Mouse (Mus musculus): ENCODE measurements around the gene Osbpl10.
"Not testable (repeated sequence)": the region's sequence is repeated elsewhere in the genome, so short reads cannot be mapped to it uniquely, and the experiment has no call there.

Gene Osbpl10

DNA sequence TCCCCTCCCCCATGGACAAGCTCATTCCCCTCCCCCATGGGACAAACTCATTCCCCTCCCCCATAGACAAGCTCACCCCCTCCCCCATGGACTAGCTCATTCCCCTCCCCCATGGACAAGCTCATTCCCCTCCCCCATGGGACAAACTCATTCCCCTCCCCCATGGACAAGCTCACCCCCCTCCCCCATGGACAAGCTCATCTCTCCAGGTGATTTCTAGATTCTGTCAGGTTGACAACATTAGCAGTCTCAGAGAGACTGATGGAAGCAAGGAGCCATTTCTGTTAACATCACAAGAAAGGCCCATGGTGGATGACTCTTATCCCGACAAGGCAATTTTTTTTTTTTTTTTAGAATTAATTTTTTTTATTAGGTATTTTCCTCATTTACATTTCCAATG, 52.7 kb downstream of the Osbpl10 start:
- not testable (repeated sequence) for DNase-seq (ENCODE audit: low read depth in 1 of 2, low spot score in 2 of 2)

DNA sequence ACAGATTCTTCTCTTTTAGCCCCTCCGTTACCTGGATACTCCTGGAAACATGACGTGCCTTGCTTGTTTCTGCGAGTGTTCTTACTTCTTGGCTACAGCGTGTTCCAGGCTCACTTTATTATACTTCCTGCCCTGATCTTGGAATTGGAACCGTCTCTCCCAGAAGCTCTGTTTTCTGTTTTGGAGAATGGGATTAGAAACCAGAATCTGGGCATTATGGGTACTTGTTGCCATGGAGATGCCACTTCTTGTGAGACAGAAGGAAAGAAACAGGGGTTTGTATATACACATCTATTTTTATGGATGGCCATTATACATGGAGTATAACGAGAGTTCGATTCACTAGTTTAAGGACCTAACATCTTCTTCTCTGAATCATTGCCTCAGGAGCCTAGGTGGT, 54.4 kb downstream of the Osbpl10 start:
- DNase-seq (ENCODE audit: low read depth in 1 of 2, low spot score in 2 of 2): no peak

DNA sequence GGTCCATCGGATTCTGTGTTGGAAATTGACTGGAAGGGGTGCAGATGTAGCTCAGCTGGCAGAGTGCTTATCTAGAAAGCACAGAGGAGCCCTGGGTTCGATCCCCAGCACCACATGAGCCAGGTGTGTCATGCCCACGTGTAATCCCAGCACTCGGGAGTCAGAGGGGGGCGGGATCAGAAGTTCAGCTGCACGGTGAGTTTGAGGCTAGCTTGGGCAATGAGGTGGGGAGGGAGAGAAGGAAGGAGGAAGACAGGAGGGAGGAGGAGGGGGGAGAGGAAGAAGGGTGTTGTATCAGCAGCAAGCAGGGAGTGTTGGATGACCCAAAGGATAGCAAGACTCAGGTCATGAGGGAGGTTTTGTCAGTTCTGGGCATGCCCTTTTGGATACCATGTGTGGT, 55.9 kb downstream of the Osbpl10 start:
- DNase-seq (ENCODE audit: low read depth in 1 of 2, low spot score in 2 of 2): no peak

DNA sequence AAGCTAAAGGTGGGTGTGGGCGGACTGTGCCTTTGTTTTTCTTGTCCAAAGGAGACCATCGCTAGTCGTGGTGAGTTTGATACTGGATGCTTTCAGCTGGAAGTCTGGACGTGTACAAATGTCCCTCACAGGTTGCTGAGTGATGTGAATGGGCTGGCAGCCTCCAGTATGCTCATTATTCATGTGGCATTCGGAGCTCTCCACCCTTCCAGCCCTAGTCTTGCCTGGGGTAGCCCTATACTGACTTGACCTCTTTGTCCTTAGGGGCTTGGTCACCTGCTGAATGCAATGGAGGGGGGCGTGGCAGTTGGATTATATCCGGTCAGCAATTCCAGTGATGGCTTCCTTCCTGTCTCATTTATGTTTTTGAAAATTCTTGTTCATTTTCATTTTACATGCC, 56.4 kb downstream of the Osbpl10 start:
- DNase-seq (ENCODE audit: low read depth in 1 of 2, low spot score in 2 of 2): no peak

DNA sequence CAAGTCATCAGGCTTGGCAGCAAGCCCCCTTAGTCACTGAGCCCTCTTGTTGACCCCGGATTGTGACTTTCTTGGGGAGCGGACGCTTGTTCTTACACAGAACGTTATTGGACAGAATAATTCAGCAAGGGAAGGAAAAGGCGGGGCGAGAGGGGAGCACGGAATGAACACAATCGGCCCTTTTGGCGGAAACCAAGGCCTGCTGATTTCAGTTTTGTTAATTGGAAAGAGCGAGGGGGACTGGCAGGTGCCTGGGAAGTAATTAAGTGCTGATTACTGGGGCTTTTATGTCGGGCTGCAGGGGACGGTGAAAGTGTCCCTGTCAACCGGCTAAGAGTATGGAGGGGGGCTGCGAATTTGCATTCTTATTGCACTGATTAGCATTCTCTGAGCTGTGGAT, 59.8 kb downstream of the Osbpl10 start:
- DNase-seq (ENCODE audit: low read depth in 1 of 2, low spot score in 2 of 2): no peak

DNA sequence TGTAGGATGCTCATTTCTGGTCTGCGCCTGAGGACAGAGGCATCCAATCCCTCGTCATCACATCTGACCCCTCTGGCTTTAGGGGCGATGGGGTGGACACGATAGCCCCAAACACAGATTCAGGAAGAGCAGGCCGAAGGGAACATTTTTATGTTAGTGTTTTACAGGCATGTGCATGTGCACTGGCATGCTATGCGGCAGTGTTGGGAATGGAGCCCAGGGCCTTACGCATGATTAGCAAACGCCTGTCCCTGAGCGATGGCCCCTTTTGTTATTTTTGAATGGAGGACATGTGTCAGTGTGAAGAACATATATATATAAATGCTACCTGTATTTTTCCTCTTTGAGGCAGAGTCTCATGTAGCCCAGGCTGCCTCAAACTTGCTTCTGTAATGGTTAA, 60.3 kb downstream of the Osbpl10 start:
- no peak for DNase-seq (ENCODE audit: low read depth in 1 of 2, low spot score in 2 of 2)

DNA sequence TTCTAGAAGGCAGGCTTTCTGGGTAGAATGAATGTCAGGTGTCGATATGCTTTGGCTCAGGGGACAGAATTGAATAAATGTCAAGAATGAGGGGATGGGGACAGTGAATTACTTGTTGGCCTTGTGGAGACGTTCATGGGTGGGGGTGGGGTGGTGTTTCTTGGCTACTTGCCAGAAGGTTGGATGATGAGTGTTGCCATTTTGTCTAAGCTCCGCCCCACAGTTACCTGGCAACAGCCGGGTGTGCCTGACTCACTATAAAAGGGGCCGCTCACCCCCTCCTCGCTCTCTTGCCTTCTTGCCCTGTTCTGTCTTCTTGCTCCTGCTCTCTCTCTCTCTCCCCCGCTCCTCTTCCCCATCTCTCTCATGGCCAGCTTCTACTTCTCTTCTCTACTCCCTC, 60.9 kb downstream of the Osbpl10 start:
- no peak for DNase-seq (ENCODE audit: low read depth in 1 of 2, low spot score in 2 of 2)

DNA sequence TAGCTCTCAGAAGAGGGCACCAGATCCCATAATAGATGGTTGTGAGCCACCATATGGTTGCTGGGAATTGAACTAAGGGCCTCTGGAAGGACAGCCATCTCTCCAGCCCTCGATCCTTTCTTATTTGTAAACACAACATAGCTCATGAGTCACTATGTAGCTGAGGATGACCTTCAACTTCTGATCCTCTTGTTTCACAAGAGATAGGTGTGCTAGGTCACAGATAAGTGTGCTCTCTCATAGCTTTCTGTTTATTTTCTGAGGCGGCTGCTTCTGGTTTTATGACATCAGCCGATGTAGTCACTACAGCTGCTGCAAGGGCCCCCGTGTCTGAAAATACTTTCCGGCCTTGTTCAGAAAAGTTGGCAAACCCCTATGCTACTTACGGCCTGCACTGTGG, 64.2 kb downstream of the Osbpl10 start:
- no peak for DNase-seq (ENCODE audit: low read depth in 1 of 2, low spot score in 2 of 2)

DNA sequence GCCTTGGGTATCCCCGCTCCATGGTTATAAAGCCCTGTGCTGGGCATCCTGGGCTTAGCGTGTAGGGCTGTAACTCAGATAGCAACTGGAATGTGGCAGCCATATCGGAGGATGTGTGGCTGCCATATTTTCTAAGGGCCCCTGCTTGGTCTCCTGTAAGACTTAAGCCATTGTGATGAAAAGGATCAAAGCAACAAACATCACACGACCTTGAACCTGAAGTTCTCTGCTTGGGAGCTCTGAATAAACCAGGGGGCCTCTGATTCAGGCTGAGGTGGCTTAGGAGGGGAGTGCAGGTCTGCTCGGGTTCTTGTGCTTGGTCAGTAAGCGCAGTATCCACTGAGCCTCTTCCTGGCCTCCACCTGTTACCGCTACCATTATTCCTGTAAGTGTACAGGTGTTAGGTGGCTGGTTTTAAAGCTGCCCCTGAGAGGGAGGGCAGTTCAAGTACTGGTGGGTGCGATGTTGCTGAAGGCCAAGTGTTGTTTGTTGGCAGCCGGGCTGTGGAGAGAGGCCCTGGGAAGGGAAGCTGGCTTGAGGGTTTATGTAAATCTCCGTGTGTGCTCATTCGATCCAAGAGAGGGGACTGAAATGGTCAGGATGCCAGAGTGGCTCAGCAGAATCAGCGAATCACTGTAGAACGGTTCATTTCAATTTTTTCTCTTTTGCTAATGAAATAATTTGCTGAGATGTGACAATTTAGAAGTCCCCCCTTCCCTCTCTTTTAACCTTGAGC, 64.8 kb downstream of the Osbpl10 start:
- DNase-seq (ENCODE audit: low read depth in 1 of 2, low spot score in 2 of 2): no peak

DNA sequence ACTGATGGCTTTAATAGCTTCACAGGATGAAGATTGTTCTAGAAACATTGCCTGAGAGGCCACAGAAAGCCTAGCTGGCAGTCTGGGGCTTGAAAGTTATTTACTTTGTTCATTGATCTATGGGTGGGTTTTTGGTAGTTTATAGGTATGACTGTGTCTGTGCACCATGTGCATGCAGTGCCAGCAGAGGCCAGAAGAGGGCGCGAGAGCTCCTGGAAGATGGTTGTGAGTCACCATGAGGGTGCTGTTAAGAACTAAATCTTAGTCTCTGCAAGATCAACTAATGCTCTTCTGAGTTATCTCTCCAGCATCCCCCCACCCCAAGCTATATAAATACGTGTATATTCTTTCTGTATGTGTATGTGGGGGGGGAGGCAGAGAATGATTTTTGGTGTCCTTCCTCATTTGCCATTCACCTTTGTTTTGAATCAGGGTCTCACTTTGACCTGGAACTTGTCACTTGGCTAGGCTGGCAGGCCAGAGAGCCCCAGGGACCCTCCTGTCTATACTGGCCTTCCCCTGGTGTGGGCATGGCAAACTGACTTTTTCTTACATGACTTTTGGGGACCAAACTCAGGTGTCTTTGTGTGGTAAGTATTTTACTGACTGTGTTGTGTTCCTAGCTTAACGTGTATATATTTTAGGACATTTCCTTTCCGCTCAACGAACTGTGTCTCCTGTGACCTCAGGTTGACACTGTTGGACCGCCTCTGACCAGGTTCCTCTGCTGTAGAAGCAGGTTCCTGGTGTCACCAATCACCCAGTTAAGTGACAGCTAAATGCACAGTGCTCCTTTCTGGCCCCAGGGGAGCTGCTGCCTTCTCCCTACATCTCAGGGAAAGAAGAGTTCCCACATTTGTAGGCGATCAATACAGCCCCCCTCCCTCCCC, 65.8 kb downstream of the Osbpl10 start:
- DNase-seq (ENCODE audit: low read depth in 1 of 2, low spot score in 2 of 2): no peak

DNA sequence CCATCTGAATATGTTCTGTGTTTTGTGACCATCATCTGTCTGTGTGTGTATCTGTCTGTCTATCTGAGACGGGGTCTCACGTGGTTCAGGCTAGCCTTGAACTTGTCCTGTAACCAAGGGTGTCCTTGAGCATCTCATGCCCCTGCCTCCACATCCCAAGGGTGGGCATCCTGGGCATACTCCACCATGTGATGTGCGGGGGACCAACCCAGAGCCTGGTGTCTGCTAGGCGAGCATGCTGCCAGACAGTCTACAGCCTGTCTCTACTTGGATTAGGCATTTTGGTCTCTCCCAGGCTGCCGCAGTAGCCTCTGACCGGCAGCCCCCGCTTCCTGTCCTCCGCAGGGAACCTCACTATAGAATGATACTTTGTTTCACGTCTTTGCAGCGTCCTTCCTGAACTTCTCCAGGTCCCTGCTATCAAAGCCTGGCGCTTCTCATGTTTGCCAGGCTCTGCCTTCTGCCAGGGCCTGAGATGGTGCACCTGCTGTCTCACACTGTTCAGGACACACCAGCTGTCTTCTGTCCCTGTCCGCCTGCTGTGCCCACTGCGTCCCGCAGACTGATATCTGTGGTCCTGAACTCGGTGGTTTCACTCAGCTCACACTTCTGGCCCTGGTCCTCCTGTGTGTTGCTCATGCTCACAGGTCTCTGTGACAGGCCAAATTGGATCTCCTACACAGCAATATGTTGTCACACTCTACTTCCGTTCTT, 66.9 kb downstream of the Osbpl10 start:
- DNase-seq (ENCODE audit: low read depth in 1 of 2, low spot score in 2 of 2): no peak

DNA sequence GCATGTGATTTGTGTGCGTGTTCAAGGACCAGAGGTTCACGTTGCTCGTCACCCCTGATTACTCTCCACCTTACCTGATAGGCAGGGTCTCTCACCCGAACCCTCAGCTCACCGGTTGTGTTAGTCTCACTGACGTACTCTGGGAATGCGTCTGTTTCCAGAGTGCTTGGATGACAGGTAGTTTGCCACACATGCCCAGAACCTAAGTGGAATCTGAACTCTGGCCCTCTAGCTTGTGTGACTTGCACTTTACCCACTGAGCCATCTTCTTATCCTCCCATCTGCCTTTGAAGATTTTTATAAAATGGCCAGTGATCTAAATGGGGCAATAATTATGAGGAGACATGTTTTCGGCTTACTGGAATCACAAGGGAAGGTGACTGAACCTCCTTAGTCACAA, 68.3 kb downstream of the Osbpl10 start:
- DNase-seq (ENCODE audit: low read depth in 1 of 2, low spot score in 2 of 2): no peak

DNA sequence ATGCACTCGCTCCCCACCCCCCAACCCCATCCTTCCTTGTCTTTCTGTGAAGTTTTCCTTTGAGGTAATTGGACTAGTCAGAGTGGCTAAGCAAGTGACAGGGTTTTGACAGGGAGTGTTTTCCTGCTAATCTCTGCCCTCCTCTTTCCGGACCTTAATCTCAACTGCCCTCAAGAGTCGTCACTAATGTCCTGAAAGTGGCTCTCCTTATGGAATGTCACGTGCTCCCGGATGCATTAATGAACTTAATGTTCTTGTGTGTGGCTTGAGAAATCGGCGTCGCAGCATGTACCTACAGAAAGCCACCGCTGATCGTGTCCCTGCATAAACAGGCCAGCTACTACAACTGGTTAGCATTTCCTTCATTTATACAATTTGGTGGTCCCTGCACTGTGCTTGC, 70.0 kb downstream of the Osbpl10 start:
- DNase-seq (ENCODE audit: low read depth in 1 of 2, low spot score in 2 of 2): no peak

DNA sequence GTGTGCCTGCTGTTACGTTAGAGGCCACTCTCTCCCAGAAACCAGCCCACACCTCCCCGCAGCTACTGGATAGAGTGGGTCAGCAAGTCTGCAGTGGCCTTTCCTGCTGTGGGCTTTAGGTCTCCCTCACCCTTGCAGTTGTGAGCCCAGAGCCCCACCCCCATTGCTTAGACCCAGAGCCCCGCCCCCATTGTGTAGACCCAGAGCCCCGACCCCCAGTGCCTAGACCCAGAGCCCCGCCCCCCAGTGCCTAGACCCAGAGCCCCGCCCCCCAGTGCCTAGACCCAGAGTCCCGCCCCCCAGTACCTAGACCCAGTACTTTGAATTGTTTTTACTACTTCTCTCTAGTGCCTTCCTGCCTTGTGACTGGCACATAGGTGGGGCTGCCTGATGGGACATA, 70.5 kb downstream of the Osbpl10 start:
- no peak for DNase-seq (ENCODE audit: low read depth in 1 of 2, low spot score in 2 of 2)

DNA sequence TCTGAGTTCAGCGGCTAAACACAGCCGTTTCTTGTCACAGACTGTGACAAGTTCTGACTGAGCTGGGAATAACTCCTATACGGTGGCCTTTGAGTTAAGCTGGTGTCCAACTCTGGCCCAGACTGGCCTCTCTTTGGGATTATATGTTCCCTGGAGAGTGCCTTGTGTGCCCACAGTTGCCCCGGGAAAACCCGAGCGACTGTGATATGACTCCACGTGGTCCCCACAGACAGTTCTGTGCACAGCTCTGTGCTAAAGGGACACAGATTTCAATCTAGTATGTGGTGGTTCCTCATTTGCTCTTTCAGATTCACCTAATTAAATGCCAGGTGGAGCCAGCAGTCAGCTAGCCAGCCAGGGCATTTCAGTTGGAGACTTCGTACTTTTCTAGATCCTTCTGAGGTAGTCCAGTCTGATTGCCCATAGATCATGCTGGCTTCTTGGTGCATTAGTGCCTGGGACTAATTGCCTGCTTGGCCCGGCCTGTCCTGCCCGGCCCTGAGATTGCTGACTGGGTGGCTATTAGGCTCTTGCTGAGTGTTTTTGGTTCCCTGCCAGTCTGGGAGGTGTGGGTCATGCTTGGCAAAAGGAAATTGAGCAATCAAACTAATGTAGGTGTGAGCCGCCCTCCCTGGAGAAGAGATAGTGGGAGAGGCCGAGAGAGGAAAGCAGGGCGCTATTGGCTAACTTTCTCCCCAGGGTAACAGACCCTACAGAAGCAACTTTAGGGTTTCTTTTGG, 71.8 kb downstream of the Osbpl10 start:
- no peak for DNase-seq (ENCODE audit: low read depth in 1 of 2, low spot score in 2 of 2)

DNA sequence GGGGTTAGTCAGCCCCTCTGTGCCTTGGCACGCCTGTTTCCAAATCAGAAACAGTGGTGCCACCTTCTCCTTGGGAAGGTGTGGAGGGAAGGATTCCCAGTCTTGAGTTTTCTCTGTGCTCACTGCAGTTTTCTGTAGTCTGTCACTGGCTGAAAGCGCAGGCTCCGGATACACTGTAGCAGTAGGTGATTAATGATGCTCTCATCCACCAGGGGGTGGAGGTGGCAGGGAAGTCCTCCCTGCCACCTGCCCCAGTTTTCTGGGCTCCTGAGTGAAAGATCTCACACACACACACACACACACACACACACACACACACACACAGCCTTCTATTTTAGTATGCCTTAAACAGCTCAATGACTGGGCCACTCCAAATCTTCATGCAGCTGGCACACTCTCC, 73.6 kb downstream of the Osbpl10 start:
- no peak for DNase-seq (ENCODE audit: low read depth in 1 of 2, low spot score in 2 of 2)

DNA sequence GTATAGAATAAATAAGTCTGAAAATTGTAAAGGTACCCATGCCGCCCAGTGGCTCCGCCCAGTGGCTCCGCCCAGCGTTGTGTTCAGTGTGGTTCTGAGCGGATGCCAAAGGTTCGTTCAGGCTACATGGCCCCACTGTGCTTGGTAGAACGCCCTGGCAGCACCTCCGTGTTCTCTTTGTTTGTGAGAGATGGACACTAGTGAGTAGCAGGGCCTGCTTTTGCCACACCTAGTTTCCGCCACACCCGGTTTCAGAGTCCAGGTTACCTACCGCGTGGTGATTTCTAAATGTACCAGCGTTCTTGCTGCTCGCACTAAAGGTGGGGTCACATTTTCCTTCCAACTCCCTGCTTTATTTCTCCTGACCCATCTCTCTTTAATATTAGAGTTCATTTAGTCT, 75.4 kb downstream of the Osbpl10 start:
- DNase-seq (ENCODE audit: low read depth in 1 of 2, low spot score in 2 of 2): no peak

DNA sequence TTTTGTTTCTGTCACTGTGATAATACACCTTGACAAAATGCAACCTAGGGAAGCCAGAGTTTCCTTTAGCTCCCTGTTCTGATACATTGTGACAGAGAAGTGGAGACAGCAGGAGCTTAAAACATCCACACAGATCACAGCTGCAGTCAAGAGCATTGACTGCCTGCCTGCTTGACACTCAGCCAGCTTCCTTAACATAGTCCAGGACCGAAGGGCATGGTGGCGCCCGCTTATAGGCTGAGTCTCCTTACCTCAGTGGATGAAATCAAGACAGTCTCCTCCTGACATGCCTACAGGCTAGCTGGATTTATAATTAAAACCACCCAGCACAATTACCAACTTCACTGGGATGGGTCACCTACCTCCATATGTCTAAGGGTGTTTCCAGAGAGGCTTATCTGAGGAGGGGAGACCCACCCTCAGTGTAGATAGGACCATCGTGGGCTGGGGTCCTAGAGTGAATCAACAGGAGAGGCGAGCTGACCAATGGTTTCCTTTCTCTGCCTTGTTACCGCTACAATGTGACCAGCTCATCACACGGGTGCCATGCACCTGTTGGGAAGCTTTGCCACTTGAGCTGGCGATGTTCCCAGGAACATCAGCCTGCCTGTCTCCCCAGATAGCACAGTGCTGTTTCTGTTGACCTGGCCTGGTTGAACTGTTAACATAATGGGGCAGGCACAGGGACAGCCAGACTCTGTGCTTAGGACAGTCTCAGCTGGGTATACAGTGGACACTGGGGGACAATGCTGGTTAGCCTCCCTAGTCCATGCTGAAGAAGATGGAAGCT, 76.9 kb downstream of the Osbpl10 start:
- no peak for DNase-seq (ENCODE audit: low read depth in 1 of 2, low spot score in 2 of 2)

DNA sequence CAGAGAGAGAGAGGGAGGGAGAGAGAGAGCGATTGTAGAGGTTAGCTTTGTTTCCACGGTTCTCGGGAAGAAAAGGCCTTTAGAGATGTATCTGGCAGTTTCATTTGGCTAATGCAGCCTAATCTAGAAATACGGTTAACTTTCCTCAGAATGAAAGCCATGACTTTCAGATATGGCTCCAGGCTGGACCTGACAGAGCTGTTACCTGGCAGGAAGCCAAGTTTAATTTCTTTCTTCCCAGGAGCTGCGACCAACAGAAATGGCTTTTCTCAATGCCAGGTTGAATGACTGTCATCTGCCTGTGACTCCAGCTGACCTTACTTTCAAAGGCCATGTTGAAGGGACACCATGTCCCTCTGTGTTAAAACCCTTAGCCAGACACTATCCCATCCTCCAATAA, 80.4 kb downstream of the Osbpl10 start:
- DNase-seq (ENCODE audit: low read depth in 1 of 2, low spot score in 2 of 2): no peak

DNA sequence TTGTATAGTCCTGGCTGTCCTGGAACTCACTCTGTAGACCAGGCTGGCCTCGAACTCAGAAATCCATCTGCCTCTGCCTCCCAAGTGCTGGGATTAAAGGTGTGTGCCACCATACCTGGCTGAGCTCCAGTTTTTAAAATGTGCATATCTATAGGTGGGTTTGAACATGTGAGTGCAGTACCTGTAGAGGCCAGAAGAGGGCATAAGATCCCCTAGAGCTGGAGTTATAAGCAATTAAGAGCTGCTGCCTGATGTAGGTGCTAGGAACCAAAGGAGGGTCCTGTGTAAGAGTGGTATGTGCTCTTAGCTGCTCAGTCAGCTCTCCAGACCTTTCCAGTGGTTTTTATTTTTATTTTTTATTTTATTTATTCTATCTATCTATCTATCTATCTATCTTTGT, 86.5 kb downstream of the Osbpl10 start:
- DNase-seq (ENCODE audit: low read depth in 1 of 2, low spot score in 2 of 2): no peak

DNA sequence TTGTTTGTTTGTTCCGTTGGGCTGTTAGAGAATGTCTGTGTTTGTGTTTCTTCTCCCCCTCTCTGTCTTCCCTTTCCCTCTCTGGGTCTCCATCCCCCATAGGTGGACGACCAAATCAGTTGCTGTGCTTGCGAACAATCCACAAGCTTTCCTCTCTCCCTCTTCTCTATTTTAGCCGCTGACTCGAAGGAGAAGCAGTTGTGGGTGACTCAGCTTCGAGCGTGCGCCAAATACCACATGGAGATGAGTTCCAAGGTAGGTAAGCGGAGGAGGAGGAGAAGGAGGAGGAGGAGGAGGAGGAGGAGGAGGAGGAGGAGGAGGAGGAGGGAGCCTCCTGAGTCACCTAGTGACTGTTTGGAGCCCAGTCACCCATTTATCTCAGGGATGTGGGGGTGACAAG, 88.7 kb downstream of the Osbpl10 start:
- no peak for DNase-seq (ENCODE audit: low read depth in 1 of 2, low spot score in 2 of 2)

Measured in monocyte, adult 2 months (primary cell).